Mouse (Mus musculus) forebrain, embryonic 15.5 days (tissue): ENCODE measurements around the gene 4931429L15Rik. TPM values are rescaled to one million over a fixed set of nuclear protein-coding genes. Genes with fewer than 3 reads are reported as not detected.
A peak's percentile ranks its signal among the peaks of the same experiment; 100 is the strongest.
"Not testable (repeated sequence)": the region's sequence is repeated elsewhere in the genome, so short reads cannot be mapped to it uniquely, and the experiment has no call there.

Experiments
- ATAC-seq: fragments of 200-750 bp; cut with Nextera tagmentation; replicated peaks from 2 replicates; pipeline ENCODE4 v1.8.0; 2017; ENCODE audit warnings: mild to moderate bottlenecking, moderate TSS enrichment, moderate library complexity
- H3K27ac ChIP-seq: fragments of 300-500 bp; sonication (generic); replicated peaks from 2 replicates; pipeline ENCODE4 v1.5.1; 2015; ENCODE audit warnings: mild to moderate bottlenecking, inconsistent platforms
- H3K27me3 ChIP-seq: fragments of 300-500 bp; sonication (generic); 2 replicates; pipeline ENCODE4 v1.6.1; 2015; ENCODE audit warnings: inconsistent platforms
- H3K36me3 ChIP-seq: fragments of 300-500 bp; sonication (generic); 2 replicates; pipeline ENCODE4 v1.6.1; 2015; ENCODE audit warnings: mild to moderate bottlenecking, inconsistent platforms
- H3K4me1 ChIP-seq: fragments of 300-500 bp; sonication (generic); 2 replicates; pipeline ENCODE4 v1.6.1; 2015; ENCODE audit warnings: inconsistent platforms
- H3K4me2 ChIP-seq: fragments of 300-500 bp; sonication (generic); replicated peaks from 2 replicates; pipeline ENCODE4 v1.6.1; 2015; ENCODE audit warnings: mild to moderate bottlenecking, inconsistent platforms
- H3K4me3 ChIP-seq: fragments of 300-500 bp; sonication (generic); 2 replicates; pipeline ENCODE4 v1.5.1; 2015; ENCODE audit warnings: mild to moderate bottlenecking, inconsistent platforms
- H3K9ac ChIP-seq: fragments of 300-500 bp; sonication (generic); replicated peaks from 2 replicates; pipeline ENCODE4 v1.6.1; 2015; ENCODE audit warnings: mild to moderate bottlenecking, inconsistent platforms
- H3K9me3 ChIP-seq: fragments of 300-500 bp; sonication (generic); 2 replicates; pipeline ENCODE4 v1.6.1; 2016; ENCODE audit warnings: inconsistent platforms
- WGBS: fragments of 180-500 bp; shearing (Covaris S2); methylation state at CpG from one replicate; pipeline ENCODE4 v1.1.7; 2015; ENCODE audit warnings: mixed read lengths; 5-methylcytosine and 5-hydroxymethylcytosine counted together
- polyA plus RNA-seq: library from polyadenylated mRNA; unstranded; fragments of >200 nt; fragmentation: Nextera tagmentation; extraction: Ambion mirVana; gene quantifications from 2 replicates; pipeline ENCODE4 v1.2.1, GENCODE M21; 2015

The 4931429L15Rik gene
- not detected in 2 replicates for polyA plus RNA-seq

- not testable (repeated sequence) for H3K27me3 ChIP-seq, ATAC-seq, H3K9me3 ChIP-seq, H3K4me3 ChIP-seq, H3K9ac ChIP-seq, H3K36me3 ChIP-seq, H3K4me2 ChIP-seq, H3K27ac ChIP-seq
- H3K4me1 ChIP-seq = peaks cover 26% of the 10 kb centered on the region
- WGBS = 89% methylated on average over 6 of the region's 6 CpGs
Observed at GRCm38 (mm10) chr9:46319886-46320285, at the start of gene 4931429L15Rik. Gene 4931429L15Rik (minus strand): TSS chr9:46319986.

GRCm38 (mm10) chr9:46362459-46362858 is 42.7 kb upstream of the 4931429L15Rik start:
- peaks cover 5% of the 10 kb centered on the region; the same call in 1 of the 2 replicates for H3K4me1 ChIP-seq
- H3K9ac ChIP-seq = no peak overlapping the region
- H3K9me3 ChIP-seq = no peaks in the 10 kb centered on the region
- WGBS = 70% methylated on average over 2 of the region's 2 CpGs
- no peak overlapping the region for H3K27ac ChIP-seq
- H3K4me2 ChIP-seq = no peak overlapping the region
- no peak overlapping the region for H3K4me3 ChIP-seq
- ATAC-seq = no peak
- no peaks in the 10 kb centered on the region for H3K27me3 ChIP-seq
- H3K36me3 ChIP-seq = no peaks in the 10 kb centered on the region

- no peak overlapping the region for H3K4me2 ChIP-seq
- no peak overlapping the region for H3K27ac ChIP-seq
- no peaks in the 10 kb centered on the region for H3K9me3 ChIP-seq
- no peaks in the 10 kb centered on the region for H3K36me3 ChIP-seq
- peaks cover 5% of the 10 kb centered on the region; the same call in 1 of the 2 replicates for H3K4me1 ChIP-seq
- 48% methylated on average over 11 of the region's 11 CpGs for WGBS
- no peak overlapping the region for H3K4me3 ChIP-seq
- H3K27me3 ChIP-seq = no peaks in the 10 kb centered on the region
- no peak for ATAC-seq
- H3K9ac ChIP-seq = no peak overlapping the region
Observed at GRCm38 (mm10) chr9:46361461-46362111, 41.8 kb upstream of the 4931429L15Rik start.

GRCm38 (mm10) chr9:46353992-46354391 is 34.2 kb upstream of the 4931429L15Rik start:
- 6% methylated on average over 3 of the region's 3 CpGs for WGBS
- ATAC-seq = peak; percentile 63
- Histone ChIP-seq H3K36me3 (no peaks in the 10 kb centered on the region), H3K27ac (no peak overlapping the region), H3K4me3 (no peak overlapping the region), H3K4me1 (peaks cover 37% of the 10 kb centered on the region), H3K4me2 (no peak overlapping the region), H3K9ac (no peak overlapping the region), H3K9me3 (no peaks in the 10 kb centered on the region), H3K27me3 (peaks cover 4% of the 10 kb centered on the region; the same call in 1 of the 2 replicates)

GRCm38 (mm10) chr9:46353330-46353724 is 33.5 kb upstream of the 4931429L15Rik start:
- no peaks in the 10 kb centered on the region for H3K36me3 ChIP-seq
- H3K27me3 ChIP-seq = peaks cover 4% of the 10 kb centered on the region; the same call in 1 of the 2 replicates
- H3K9me3 ChIP-seq = no peaks in the 10 kb centered on the region
- H3K9ac ChIP-seq = no peak overlapping the region
- ATAC-seq = peak; percentile 6; the same call in 1 of the 2 replicates
- H3K4me1 ChIP-seq = peaks cover 37% of the 10 kb centered on the region
- no peak overlapping the region for H3K4me2 ChIP-seq
- 20% methylated on average over 5 of the region's 5 CpGs for WGBS
- H3K27ac ChIP-seq = no peak overlapping the region
- H3K4me3 ChIP-seq = no peak overlapping the region

- H3K4me1 ChIP-seq = peaks cover 37% of the 10 kb centered on the region
- no peak overlapping the region for H3K4me2 ChIP-seq
- no peaks in the 10 kb centered on the region for H3K36me3 ChIP-seq
- H3K9me3 ChIP-seq = no peaks in the 10 kb centered on the region
- no peak overlapping the region for H3K4me3 ChIP-seq
- no peak for ATAC-seq
- WGBS = 55% methylated on average over 12 of the region's 12 CpGs
- no peak overlapping the region for H3K9ac ChIP-seq
- peaks cover 4% of the 10 kb centered on the region; the same call in 1 of the 2 replicates for H3K27me3 ChIP-seq
- no peak overlapping the region for H3K27ac ChIP-seq
Observed at GRCm38 (mm10) chr9:46352651-46353329, 33.0 kb upstream of the 4931429L15Rik start.

- Histone ChIP-seq H3K27me3 (peaks cover 4% of the 10 kb centered on the region; the same call in 1 of the 2 replicates), H3K9ac (no peak overlapping the region), H3K4me2 (no peak overlapping the region), H3K4me3 (no peak overlapping the region), H3K4me1 (peaks cover 37% of the 10 kb centered on the region), H3K27ac (no peak overlapping the region), H3K9me3 (no peaks in the 10 kb centered on the region), H3K36me3 (no peaks in the 10 kb centered on the region)
- ATAC-seq = peak; percentile 75
- 22% methylated on average over 9 of the region's 9 CpGs for WGBS
Observed at GRCm38 (mm10) chr9:46350451-46350981, 30.7 kb upstream of the 4931429L15Rik start.

- Histone ChIP-seq H3K27me3 (no peaks in the 10 kb centered on the region), H3K4me3 (no peak overlapping the region), H3K4me1 (peaks cover 10% of the 10 kb centered on the region), H3K9ac (no peak overlapping the region), H3K9me3 (no peaks in the 10 kb centered on the region), H3K4me2 (no peak overlapping the region), H3K36me3 (no peaks in the 10 kb centered on the region), H3K27ac (no peak overlapping the region)
- ATAC-seq = no peak
- 87% methylated on average over 4 of the region's 4 CpGs for WGBS
Observed at GRCm38 (mm10) chr9:46345887-46346665, 26.3 kb upstream of the 4931429L15Rik start.

- H3K27ac ChIP-seq = no peak overlapping the region
Observed at GRCm38 (mm10) chr9:46339051-46339652, 19.4 kb upstream of the 4931429L15Rik start.

GRCm38 (mm10) chr9:46338384-46338783 is 18.6 kb upstream of the 4931429L15Rik start:
- no peaks in the 10 kb centered on the region for H3K9me3 ChIP-seq

More at GRCm38 (mm10) chr9:46339051-46339652, 19.4 kb upstream of the 4931429L15Rik start:
- 76% methylated on average over 4 of the region's 4 CpGs for WGBS
- Histone ChIP-seq H3K9ac (no peak overlapping the region), H3K4me3 (no peak overlapping the region), H3K4me2 (no peak overlapping the region), H3K4me1 (peaks cover 23% of the 10 kb centered on the region), H3K36me3 (no peaks in the 10 kb centered on the region), H3K9me3 (no peaks in the 10 kb centered on the region), H3K27me3 (peaks cover 8% of the 10 kb centered on the region; the same call in 1 of the 2 replicates)
- ATAC-seq = no peak

GRCm38 (mm10) chr9:46337852-46338291 is 18.1 kb upstream of the 4931429L15Rik start:
- peak; percentile 83 for ATAC-seq
- Histone ChIP-seq H3K4me1 (peaks cover 23% of the 10 kb centered on the region), H3K27me3 (peaks cover 8% of the 10 kb centered on the region; the same call in 1 of the 2 replicates)

More at GRCm38 (mm10) chr9:46338384-46338783, 18.6 kb upstream of the 4931429L15Rik start:
- H3K4me1 ChIP-seq = peaks cover 23% of the 10 kb centered on the region
- peak; percentile 76 for ATAC-seq
- H3K4me3 ChIP-seq = no peak overlapping the region
- H3K36me3 ChIP-seq = no peaks in the 10 kb centered on the region
- H3K27ac ChIP-seq = peak overlapping the region; percentile 51
- H3K27me3 ChIP-seq = peaks cover 8% of the 10 kb centered on the region; the same call in 1 of the 2 replicates
- no peak overlapping the region for H3K4me2 ChIP-seq
- no peak overlapping the region for H3K9ac ChIP-seq
- 20% methylated on average over 4 of the region's 4 CpGs for WGBS

More at GRCm38 (mm10) chr9:46337852-46338291, 18.1 kb upstream of the 4931429L15Rik start:
- no peak overlapping the region for H3K4me2 ChIP-seq
- no peak overlapping the region for H3K4me3 ChIP-seq
- 2% methylated on average over 3 of the region's 3 CpGs for WGBS
- H3K27ac ChIP-seq = peak overlapping the region; percentile 46
- H3K9me3 ChIP-seq = no peaks in the 10 kb centered on the region
- no peaks in the 10 kb centered on the region for H3K36me3 ChIP-seq
- H3K9ac ChIP-seq = no peak overlapping the region
